Mouse (Mus musculus) adrenal gland, postnatal 25 days (tissue): ENCODE data around the gene Lysmd3. TPM values are rescaled to one million over a fixed set of nuclear protein-coding genes. Genes with fewer than 3 reads are reported as not detected.
"Not testable (repeated sequence)": the region's sequence is repeated elsewhere in the genome, so short reads cannot be mapped to it uniquely, and the experiment has no call there.

Source experiments
- DNase-seq: peaks from one replicate; pipeline ENCODE4 v3.0.0; 2021; ENCODE audit warnings: mixed read lengths
- long read RNA-seq: library from polyadenylated mRNA; stranded (forward); transcript quantifications from one replicate; pipeline ENCODE4 v2.0.0, GENCODE M21; 2021
- total RNA-seq: library from RNA; stranded (reverse); gene quantifications from 2 replicates; pipeline ENCODE4 v1.2.3, GENCODE M21; 2021

Gene Lysmd3
- 22.9 and 29.9 TPM in 2 replicates for total RNA-seq
- long read RNA-seq, full-length matches to known transcripts, result 27 of 34 reads
- long read RNA-seq, partial matches to known transcripts, result 0 of 34 reads
- long read RNA-seq, other reads (novel, unspliced or antisense), result 7 of 34 reads

DNA sequence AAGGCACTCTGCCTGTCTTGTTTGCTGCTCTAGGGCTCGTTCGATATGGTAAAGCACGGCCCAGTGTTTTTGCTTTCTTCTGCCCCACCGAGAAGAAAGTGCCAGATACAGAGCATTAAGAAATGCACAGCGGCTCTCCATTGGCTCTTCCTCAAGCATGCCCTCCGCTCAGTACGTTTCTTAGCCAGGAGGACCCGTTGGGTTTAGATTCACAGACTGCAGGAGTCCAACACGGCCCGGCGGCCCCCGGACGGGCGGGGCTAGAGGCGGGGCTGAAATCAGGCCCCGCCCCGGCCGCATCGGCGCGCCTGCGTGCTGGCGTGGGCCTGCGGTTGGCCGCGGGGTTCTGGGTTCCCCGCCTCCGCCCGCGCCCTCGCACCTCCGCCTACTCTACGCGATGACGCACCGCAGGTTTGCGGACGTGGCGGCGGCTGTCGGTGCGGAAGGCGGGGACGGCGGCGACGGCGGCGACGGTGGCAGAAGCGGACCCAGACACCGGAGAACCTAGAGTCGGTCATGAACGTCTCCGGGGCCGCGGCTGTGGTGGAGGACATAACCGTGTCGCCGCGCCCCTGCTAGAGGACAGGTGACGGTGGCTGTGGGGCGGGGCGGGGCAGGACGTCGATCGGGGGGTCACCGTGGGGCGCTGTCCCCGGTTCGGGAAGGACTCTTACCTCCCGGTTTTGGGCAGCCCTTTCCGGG lies at the start of gene Lysmd3:
Gene Lysmd3 (plus strand): TSS at position 313 of the 702 bp plus-strand sequence.
- peak; percentile 95 for DNase-seq

DNA sequence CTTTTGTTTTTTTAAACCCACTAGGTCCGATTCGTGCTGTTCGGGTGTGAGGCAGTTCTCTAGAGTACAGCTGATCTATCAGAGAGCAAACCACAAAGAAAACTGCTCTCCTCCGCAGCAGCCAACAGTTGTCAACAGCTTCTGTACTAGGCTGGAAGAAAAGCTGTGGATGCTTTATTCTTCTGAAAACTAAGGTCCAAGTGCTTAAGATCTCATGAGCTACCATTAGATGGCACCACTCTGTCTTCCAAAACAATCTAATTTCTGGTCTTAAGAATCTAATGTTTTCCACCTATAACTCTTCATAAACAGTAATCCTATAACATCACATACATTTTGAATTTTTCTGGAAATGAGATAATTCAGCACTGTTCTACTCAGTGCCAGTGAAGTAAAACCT lies 47.1 kb upstream of the Lysmd3 start:
- DNase-seq, result no peak

DNA sequence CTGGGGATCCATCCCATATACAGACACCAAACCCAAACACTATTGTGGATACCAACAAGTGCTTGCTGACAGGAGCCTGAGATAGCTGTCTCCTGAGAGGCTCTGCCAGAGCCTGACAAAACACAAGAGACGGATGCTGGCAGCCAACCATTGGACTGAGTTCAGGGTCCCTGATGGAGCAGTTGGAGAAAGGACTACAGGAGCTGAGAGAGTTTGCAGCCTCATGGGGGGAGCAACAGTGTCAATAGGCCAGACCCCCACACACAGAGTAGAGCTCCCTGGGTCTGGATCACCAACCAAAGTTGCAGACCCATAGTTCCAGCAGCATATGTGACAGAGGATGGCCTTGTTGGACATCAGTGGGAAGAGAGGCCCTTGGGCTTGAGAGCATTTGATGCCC lies 29.6 kb upstream of the Lysmd3 start:
- not testable (repeated sequence) for DNase-seq

DNA sequence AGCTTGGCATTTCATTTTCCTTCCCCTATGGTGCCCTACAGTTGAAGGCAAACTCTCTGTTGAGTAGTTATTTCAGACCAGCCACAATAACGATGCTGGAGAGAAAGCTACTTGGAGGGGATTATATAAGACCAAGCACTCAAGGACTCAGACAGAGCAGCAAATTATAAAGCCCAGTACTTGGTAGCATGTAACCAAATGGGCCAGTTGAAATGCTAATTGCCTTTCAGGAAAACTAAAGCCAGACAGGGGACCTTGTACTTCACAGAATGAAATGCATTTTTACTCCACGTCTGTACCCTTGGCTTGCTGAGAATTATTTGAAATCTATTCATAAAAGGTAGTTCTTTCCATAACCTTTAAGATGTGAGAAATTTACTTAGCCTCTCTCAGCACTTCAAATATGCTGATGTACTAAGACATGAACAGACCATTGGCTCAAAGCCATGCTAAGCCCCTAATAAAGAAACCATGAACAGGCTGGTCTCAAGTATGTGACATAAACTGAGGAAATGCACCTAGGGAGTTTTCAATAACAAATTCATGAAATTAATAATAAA lies 28.8 kb upstream of the Lysmd3 start:
- no peak for DNase-seq

DNA sequence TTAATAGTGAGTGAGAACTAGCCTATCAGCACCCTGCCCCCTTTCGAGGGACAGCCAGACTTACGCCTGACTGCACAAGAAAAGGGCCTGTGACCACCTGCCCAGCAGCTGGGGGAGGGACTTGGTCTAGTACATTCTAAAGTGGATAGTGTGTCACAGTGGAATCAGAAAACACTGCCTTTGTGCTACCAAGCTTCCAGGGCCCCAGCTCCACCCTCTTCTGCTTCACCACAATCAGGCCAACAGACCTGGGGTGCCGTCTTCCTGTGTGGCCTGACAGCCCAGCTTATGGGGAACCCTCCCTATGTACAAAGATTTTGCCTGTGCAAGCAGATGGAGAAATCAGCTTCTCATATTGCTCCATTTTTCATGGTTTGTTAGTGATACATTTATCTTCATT lies 28.1 kb upstream of the Lysmd3 start:
- DNase-seq, result no peak

DNA sequence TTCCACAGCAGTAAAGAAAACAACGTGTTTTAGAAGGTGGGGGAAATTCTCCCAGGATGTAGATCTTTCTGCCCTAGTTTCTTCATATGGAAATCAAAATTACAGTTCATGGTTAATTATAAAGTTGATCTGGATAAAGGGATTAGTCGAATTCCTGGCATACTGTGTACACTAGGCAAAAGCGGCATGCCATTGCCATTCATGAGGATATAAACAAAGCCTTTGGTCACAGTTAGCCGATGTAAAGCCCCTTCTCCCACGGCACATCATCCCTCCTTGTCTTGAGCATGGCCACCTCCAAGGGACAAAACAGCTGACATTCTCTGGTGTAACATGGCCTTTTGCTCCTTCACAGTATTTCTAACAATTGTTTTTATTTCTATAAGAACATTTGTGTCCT lies 26.9 kb upstream of the Lysmd3 start:
- DNase-seq, result no peak

DNA sequence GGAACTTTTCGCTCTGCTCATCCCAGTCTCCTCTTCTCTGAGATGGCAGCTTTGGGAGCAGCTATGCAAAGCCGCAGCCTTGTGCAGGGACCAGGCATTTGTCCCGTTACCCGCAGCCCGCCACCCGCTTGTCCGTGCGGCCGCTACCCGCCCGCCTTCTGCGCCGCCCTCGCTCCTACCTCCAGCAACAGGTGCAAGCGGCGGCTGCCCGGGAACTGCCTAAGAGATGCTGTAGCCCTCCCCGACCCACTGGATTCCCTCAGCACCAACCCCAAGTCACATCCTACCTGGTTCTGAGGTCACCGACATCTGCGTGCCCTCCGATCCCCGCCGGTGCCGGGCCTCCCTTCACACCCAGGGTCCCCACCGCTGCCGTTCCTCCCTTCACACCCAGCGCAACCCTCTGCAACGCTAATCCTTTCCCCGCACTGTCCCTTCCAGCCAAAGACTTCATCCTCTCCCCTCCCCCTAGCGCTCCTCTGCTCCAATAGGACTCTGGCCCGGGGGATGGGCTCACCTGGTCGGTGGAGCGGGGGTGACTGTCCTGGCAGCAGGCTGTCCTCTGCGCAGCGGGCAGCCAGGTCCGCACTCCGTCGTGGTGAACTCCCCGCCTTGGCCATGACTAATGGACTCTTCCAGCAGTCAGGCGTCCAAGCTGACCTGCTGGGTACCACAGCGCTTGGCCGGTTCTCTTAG lies 24.6 kb upstream of the Lysmd3 start, which contains the start of gene Adgrv1:
Gene Adgrv1 (minus strand): TSS at position 435 of the 696 bp plus-strand sequence.
- DNase-seq, result peak; percentile 77

DNA sequence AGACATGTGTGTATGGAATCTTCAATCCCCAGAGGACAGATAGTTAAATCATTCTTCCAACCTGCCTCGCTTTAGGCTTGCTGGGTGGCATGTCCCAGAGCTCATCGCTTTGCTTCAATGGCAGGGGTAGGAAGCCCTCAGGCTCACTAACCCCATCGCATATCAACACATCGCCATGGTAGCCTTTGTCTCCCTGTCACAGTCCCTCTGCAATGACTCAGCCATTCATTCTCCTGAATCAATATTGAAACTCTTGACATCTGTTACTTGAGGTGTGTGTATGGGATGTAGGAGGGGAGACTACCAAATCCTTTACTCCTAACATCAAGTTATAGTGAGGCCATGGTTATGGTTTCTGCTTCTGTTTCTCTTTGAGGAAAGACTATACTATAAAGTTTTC lies 17.8 kb upstream of the Lysmd3 start:
- DNase-seq, result no peak

DNA sequence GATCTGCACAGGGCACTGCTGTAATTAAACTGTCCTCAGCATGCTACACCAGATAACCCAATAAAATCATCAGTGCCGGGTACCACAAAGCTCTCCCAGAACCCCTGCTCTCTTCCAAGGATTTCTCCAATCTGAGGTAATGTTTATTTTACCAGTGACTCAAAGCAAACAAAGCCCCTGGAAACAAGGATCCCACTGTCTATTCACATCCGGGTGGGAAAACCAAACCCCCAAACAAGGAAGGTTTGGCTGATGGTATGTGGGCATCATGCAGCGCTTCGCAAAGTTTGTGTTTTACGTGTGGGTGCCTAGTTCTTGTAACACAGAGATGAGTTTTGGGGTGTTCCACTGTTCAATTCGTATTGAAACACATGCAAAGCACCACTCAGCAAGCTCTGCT lies 16.6 kb upstream of the Lysmd3 start:
- no peak for DNase-seq

DNA sequence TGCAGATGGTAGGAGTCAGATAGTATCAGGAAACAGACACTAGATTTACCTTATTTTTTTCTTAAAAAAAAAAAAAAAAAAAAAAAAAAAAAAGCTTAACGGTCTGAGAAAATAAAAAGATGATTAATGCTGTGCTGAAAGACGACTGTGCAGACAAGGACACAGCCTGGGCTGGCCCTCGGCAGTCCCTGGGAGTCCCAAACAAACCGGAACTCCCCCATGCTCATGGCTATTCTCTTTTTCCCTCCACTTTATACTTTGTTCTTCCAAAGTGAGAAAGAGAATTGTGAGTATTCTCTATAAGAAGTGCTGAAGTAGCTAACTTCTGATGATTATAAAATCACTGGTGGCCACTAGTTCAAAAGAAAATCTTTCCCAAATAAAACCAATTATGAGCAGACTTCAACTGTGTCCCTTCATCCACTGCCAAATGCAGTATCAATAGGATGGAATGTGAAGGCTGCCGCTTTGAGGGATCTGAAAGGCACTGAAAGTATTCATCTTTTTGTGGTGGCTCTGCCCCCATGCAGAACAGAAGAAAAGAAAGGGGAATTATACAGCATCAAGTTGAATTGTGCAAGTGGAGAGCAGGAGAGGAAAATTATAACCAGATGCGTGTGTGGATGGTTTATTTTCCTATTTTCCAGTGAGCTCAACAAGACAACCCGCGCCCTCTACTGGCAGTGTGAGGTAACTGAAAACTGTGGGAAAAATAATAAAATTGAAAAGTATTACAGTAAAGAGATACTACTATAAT lies 16.0 kb upstream of the Lysmd3 start:
- DNase-seq, result peak; percentile 51

DNA sequence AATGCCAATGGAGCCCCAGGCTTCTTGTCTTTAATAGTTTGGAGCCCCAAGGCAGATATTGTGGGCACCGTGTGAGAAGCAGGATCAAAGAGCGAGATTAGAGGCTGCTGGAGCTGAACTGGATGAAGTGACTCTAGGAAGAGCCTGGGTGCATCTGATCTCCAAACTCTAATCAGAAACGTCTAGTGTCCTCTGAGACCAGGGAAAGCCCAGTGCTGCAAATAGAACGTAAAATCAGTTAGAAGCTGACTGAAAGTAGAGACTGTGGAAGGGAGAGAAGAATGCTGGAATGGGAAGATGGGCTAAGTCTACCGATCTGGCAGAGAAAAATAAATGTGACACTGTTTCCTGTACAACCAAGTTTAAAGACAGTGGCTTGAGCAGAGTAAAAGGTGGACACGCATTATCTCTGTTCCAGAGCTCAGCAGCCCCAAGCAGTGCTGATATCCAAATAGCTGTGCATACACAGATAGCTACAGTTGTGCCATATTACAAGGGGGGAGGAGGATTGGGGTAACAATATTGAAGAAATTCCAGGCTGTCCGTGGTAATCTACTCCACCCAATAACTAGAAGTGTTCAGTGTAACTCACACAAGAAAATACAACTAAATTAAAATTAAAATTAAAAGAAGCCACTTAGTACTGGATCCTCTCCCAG lies 14.8 kb upstream of the Lysmd3 start:
- no peak for DNase-seq

DNA sequence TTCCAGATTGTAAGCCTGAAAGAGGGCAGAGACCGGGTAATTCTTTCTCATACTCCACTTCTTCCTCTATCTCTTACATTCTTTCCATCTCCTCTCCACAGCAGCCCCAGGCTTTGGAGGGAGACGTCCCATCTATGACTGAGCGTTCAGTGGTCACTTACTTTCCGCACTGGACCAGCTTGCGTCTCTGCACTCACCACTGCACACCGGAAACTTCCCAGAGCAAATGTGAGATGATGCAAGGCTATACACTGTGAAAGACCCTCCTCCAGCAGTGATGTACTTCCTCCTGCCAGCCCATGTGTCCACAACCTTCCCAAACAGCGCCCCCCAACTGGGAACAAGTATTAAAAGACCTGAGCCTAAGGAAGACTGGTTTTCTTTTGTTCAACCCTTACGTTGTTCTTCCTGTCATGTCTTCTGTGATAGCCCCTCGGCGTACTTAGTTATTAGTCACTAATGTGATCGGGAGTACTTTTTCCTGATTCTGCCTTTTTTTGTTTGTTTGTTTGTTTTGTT lies 13.4 kb upstream of the Lysmd3 start:
- no peak for DNase-seq

DNA sequence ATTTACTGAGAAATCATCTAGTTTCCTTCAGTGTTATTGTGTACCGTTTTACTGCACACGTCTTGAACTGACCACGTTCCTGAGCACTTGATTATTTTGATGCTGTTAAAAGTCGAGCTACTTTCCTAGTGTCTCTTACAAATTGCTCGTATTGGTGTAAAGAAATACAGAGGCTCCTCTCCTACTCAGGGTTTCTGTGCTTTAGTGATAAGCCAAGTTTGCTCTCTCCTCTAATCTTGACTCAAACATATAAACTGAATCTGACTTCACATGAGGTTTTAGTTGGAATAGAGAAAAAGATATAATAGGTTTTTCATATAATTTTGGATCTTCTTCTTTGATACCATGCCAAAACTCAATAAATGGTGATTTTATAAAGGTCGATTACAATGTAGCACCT lies 11.1 kb upstream of the Lysmd3 start:
- DNase-seq, result no peak

DNA sequence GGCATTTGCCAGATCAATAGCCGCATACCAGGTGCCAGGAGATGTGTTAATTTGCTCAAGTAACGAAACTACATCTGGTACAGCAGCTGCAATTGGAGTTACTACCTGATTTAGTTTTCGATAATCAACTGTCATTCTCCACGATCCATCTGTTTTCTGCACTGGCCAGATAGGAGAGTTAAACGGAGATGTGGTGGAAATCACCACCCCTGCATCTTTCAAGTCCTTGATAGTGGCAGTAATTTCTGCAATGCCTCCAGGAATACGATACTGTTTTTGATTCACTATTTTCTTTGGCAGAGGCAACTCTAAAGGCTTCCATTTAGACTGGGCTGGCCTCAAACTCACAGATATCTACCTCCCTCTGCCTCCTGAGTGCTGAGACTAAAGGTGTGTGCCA lies 7.1 kb upstream of the Lysmd3 start:
- DNase-seq, result not testable (repeated sequence)

DNA sequence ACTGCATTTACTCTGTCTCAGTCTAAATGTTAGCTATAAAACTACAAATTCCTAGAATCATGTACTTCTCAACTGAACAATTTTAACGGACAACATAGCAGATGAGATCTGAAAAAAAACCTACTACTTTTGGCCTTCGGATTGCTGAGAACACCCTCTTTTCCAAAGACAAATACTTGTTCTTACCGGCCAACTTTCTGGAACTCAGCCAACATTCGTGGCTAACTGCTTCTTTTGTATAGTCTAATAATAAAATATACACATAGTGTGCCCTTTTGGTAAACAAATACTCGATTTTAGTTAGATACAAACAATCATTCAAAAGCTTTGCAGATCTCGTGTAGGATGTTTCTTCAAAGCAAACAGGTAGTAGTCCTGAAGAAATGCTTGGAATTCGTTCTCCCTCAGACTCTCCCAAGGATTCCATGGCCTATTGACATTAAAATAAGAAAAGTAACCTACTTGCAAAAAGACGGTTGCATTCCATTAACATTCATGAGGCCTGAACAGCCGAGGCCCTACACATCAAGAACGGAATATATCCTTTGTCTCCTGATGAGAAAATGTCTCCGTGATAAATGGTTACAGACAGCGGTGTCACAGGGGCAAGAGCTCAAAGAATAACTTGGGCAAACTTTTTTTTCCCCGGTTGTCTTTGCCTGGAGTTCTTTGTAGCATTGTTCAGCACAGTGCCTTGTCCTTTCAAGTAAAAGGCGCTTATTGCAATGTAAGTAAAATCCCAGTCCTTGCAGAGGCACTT lies 1.2 kb upstream of the Lysmd3 start:
- DNase-seq, result peak; percentile 13

DNA sequence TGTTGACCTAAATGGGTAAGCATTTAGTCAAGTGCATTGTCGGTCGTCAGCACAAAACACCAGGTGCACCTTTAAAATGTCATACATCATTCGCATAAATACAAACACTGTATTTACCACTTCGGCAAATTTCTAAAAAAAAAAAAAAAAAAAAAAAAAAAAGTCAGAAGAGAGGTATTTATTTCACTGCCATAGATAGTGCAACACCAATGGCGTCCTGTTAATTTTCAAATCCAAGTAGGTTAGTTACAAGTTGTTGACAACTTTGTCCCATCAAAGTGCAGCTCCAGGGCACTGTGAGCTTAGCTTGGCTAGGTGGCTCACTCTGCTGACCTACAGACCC lies 484 bp upstream of the Lysmd3 start:
- DNase-seq, result no peak

DNA sequence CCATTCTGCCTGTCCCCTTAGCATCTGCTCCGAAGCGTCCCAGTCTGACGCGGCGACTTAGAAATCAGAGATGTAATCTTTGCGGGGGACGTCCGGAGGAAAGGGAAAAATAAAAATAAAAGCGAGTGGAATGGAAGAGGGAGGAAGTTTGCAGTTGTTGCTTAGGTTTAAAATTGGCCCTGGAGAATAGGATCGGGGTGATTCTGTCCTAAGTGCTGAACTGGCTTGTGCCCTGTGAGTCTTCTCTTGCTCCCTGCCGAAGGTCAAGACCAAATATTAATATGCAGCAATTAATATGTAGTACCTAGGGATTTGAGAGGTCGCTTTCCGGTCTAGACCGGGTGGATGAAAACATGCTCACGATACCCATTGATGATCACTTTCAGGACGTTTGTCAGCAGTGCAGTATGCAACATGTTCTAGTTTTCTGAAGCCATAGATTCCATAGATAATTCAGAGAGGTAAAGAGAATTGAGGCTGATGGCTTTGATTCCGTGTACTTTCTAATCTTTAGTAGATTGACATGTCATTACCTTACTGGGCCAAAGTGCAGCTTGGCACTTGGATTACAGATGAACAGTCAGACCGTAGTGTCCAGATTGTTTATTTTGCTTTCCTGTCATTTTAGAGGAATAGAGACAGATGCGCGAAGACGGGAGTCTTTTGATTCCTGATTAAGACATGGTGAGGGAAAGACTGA lies 740 bp downstream of the Lysmd3 start:
- no peak for DNase-seq

DNA sequence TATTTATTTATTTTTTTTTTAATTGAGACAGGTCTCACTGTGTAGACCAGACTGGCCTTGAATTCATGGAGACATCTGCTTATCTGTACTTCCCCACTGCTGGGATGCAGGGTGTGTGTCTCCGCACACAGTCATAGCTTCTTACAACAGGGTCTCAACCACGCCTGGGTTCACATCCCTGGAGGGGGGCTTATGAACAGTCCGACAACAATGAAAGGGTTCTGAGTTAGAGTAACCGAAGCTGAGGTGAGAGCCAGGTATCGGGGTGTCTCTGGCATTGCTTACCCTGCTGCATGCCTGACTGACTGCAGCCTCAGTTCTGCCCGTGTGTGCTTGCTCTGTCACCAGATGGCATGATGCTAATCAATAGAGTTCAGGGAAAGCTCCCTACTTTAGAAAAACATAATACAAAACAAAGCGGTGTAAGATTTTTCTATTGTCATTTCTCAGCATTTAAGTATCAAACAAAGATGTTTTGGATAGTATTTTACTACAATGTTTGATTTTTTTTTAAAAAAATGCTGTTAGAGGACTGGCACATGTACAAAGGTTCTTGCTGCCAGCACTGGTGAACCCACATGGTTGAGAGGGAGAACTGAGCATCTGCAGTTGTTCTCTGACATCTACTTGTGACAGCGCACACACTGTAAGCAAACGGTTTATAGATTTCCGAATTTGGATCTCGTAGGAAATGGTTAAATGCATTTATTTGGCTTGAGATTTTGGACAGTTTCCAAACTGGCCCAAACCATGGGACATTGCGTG lies 6.3 kb downstream of the Lysmd3 start:
- DNase-seq, result no peak

DNA sequence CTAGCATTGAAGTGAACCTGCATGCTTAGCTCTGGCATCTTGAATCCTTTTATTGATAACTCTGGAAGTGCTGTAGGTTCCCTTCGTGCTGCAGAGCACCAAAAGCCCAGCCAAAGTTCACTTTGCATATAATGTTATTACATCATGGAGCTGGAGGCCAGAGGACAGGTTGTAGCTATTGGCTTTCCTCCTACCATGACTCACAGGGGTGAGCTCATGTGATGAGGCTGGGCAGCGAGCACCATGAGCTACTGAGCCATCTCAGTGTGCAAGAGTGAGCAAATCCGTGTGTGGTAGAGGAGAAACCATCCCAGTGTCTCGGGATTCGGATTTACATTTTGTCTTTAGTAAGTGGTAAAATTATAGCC lies 6.9 kb downstream of the Lysmd3 start:
- DNase-seq, result peak; percentile 32

DNA sequence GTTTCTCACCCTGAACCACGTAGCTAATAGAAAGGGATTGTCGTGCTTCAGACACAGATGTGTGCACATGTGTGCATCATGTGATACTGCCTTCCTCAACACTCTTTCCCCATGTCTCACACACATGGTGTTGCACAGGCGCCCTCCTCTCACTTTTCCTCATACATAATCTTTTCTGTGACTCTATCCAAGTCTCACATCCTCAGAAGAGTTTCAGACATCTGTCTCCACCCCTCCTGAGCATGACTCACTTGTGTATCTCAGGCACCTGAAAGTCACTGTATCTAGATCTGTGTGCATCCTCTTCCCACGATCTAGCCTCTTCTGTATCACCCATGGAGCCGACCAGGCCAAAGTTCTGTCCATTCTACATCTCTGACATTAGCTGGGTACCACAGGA lies 10.2 kb downstream of the Lysmd3 start:
- DNase-seq, result no peak
